Mouse (Mus musculus) embryonic fibroblast, embryonic 13.5 days (primary cell): ENCODE measurements at regions not wholly inside any gene's neighbourhood (a gene's known extent, or its start where the extent isn't known, plus 50 kb on each side); places are given as distances from the start of the nearest gene placed in this dataset.

Source experiments
- CTCF ChIP-seq: IDR thresholded peaks from 2 replicates; pipeline ENCODE4 v1.5.1; 2011; ENCODE audit warnings: mild to moderate bottlenecking, control low read depth, low read length, moderate library complexity, borderline replicate concordance; ENCODE audit not compliant: insufficient read depth
- POLR2A ChIP-seq: IDR thresholded peaks from 2 replicates; pipeline ENCODE4 v1.6.1; 2011; ENCODE audit warnings: low read depth, mild to moderate bottlenecking, control low read depth, low read length, moderate library complexity

DNA sequence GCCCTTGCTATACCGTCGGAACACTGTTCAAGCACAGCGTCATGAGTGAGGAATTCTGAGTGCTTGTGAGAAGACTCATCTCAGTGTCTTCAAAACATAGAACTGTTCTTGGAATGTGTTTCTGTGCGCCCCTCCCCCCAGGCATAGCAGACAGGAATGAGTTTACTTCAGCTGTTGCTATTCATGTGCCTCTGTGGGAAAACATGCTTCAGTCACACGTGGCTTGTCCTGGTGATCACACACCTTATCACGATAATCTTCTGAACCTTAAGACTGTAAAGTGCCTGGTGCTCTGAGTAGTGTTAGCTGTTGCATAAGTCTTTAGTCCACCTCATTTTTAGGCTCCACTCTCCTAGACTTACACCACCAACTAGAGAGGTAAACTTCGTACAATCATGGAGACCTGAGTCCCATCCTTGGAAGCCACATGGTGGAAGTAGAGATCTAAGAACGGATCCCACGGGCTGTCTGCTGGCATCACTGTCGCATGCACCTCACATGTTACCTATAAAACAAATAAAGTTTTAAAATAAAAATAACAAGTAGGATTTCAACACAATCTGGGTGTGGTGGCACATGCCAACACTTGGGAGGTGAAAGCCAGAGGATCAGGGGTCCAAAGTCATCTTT, 1143.8 kb downstream of the 4930447A16Rik start:
- no peak for TF ChIP-seq CTCF
- TF ChIP-seq POLR2A: no peak
